In genomic region chr7:19770984-19771391, GRCm38 (mm10) we compare ENCODE assay signal across 8 mouse cellular contexts. TPM values are rescaled to one million over a fixed set of nuclear protein-coding genes. Genes with fewer than 3 reads are reported as not detected.
DNase-seq lines count a peak whose midpoint lies in the region; ATAC-seq and TF ChIP-seq lines count a peak whose summit lies in the region.

Gene Bcam, minus strand, starts transcription at chr7:19771016.

- TF ChIP-seq CTCF in midbrain, postnatal 0 days (IDR thresholded peaks at IDR 0.05), result no peak

- H3K36me3 ChIP-seq in forebrain, embryonic 11.5 days (ENCODE audit: control insufficient read depth, insufficient read depth, low read length), result no peaks in the 10 kb centered on the region
- H3K36me3 ChIP-seq in limb, embryonic 11.5 days (ENCODE audit: control insufficient read depth, insufficient read depth, low read length), result no peaks in the 10 kb centered on the region
- H3K36me3 ChIP-seq in midbrain, postnatal 0 days (ENCODE audit: insufficient read depth, low read length), result no peaks in the 10 kb centered on the region

- DNase-seq in left cerebral cortex, adult 18-20 months (ENCODE audit: low spot score in 2 of 2), result no peak
- DNase-seq in left cerebral cortex, postnatal 4 days, result no peak
- no peak for DNase-seq in forebrain, embryonic 11.5 days (ENCODE audit: low spot score)
- no peak for DNase-seq in heart, postnatal 36 days
- DNase-seq in limb, embryonic 11.5 days (ENCODE audit: low spot score), result peak; percentile 68
- DNase-seq in midbrain, postnatal 0 days (ENCODE audit: low spot score), result no peak
- DNase-seq in cerebellum, adult 11 months, result no peak
- no peak for DNase-seq in thymus, postnatal 25 days

- intact Hi-C loops in left cerebral cortex, postnatal 4 days (cut with DNase I), result no loop called here
- intact Hi-C loops in heart, postnatal 36 days (cut with DNase I), result no loop called here

- H3K27me3 ChIP-seq in forebrain, embryonic 11.5 days (ENCODE audit: control insufficient read depth, insufficient read depth, low read length), result peaks cover 19% of the 10 kb centered on the region
- no peaks in the 10 kb centered on the region for H3K27me3 ChIP-seq in limb, embryonic 11.5 days (ENCODE audit: control insufficient read depth, insufficient read depth, low read length)
- peaks cover 26% of the 10 kb centered on the region for H3K27me3 ChIP-seq in midbrain, postnatal 0 days (ENCODE audit: insufficient read depth, low read length)

- peak within 1 kb of the TSS; percentile 76 for H3K4me2 ChIP-seq in forebrain, embryonic 11.5 days (ENCODE audit: low read depth, low read length, severe bottlenecking)
- H3K4me2 ChIP-seq in limb, embryonic 11.5 days (ENCODE audit: low read depth, severe bottlenecking), result peak within 1 kb of the TSS; percentile 87
- peak within 1 kb of the TSS; percentile 91 for H3K4me2 ChIP-seq in midbrain, postnatal 0 days (ENCODE audit: low read depth, low read length, poor library complexity, severe bottlenecking)

- H3K27ac ChIP-seq in forebrain, embryonic 11.5 days (ENCODE audit: low read depth, low read length), result no peak within 1 kb of the TSS
- no peak within 1 kb of the TSS for H3K27ac ChIP-seq in limb, embryonic 11.5 days (replicated peaks; ENCODE audit: low read depth, low read length)
- no peak within 1 kb of the TSS for H3K27ac ChIP-seq in midbrain, postnatal 0 days (ENCODE audit: low read depth, low read length)

- 1% methylated on average over 9 of the region's 9 CpGs for WGBS in forebrain, embryonic 11.5 days
- WGBS in limb, embryonic 11.5 days, result under 1% methylated on average over 9 of the region's 9 CpGs
- 6% methylated on average over 9 of the region's 9 CpGs for WGBS in midbrain, postnatal 0 days

- H3K4me1 ChIP-seq in forebrain, embryonic 11.5 days (replicated peaks; ENCODE audit: control insufficient read depth, insufficient read depth, low read length), result peaks cover 12% of the 10 kb centered on the region; the same call in 1 of the 2 replicates
- H3K4me1 ChIP-seq in limb, embryonic 11.5 days (ENCODE audit: control insufficient read depth, insufficient read depth, low read length), result peaks cover 18% of the 10 kb centered on the region
- 0 out of 2 replicates have a peak, but pooled peaks cover 9% of the 10 kb centered on the region for H3K4me1 ChIP-seq in midbrain, postnatal 0 days (ENCODE audit: insufficient read depth, low read length)

- ATAC-seq in forebrain, embryonic 11.5 days (replicated peaks; ENCODE audit: low FRiP score), result peak; percentile 28
- ATAC-seq in limb, embryonic 11.5 days (ENCODE audit: insufficient number of reproducible peaks, low FRiP score, low TSS enrichment, low read depth), result peak; percentile 48; the same call in 1 of the 2 replicates
- ATAC-seq in midbrain, postnatal 0 days (ENCODE audit: low FRiP score), result peak; percentile 21; the same call in 1 of the 2 replicates

- no peaks in the 10 kb centered on the region for H3K9me3 ChIP-seq in forebrain, embryonic 11.5 days (ENCODE audit: control insufficient read depth, low read length)
- H3K9me3 ChIP-seq in limb, embryonic 11.5 days (ENCODE audit: control insufficient read depth, low read length), result no peaks in the 10 kb centered on the region
- no peaks in the 10 kb centered on the region for H3K9me3 ChIP-seq in midbrain, postnatal 0 days (ENCODE audit: low read length)

- peak within 1 kb of the TSS; percentile 47 for H3K9ac ChIP-seq in forebrain, embryonic 11.5 days (ENCODE audit: low read length)
- peak within 1 kb of the TSS; percentile 56 for H3K9ac ChIP-seq in limb, embryonic 11.5 days (ENCODE audit: low read length)
- H3K9ac ChIP-seq in midbrain, postnatal 0 days (replicated peaks; ENCODE audit: low read length, poor library complexity, severe bottlenecking), result peak within 1 kb of the TSS; percentile 46

- H3K4me3 ChIP-seq in forebrain, embryonic 11.5 days (ENCODE audit: low read depth, low read length), result peak within 1 kb of the TSS; percentile 34
- peak within 1 kb of the TSS; percentile 43 for H3K4me3 ChIP-seq in limb, embryonic 11.5 days (ENCODE audit: low read depth, low read length)
- H3K4me3 ChIP-seq in midbrain, postnatal 0 days (ENCODE audit: low read depth, low read length), result peak within 1 kb of the TSS; percentile 42

RNA-seq across cellular contexts. Expression of gene Bcam, which starts in this region (rescaled TPM):
- 10 to 100 TPM; 18.6 to 19.1 TPM for total RNA-seq in left cerebral cortex, adult 18-20 months (2021)
- 1 to 10 TPM; 6.8 to 7.4 TPM for total RNA-seq in left cerebral cortex, postnatal 4 days (2021)
- polyA plus RNA-seq in forebrain, embryonic 11.5 days (2014; fragmentation: Nextera tagmentation; extraction: Ambion mirVana), result 17.6 and 21.5 TPM in 2 replicates
- total RNA-seq in heart, postnatal 36 days (2021), result 100 to 1,000 TPM; 210 to 232 TPM
- polyA plus RNA-seq in limb, embryonic 11.5 days (2014; fragmentation: Nextera tagmentation; extraction: Ambion mirVana), result 43.0 and 44.1 TPM in 2 replicates
- 32.6 and 33.5 TPM in 2 replicates for total RNA-seq in midbrain, postnatal 0 days (2014; rRNA removed)
- polyA plus RNA-seq in midbrain, postnatal 0 days (2015; fragmentation: Nextera tagmentation; extraction: Ambion mirVana), result 18.7 and 22.0 TPM in 2 replicates
